Mouse (Mus musculus) thymus, postnatal 0 days (tissue): ENCODE measurements at regions not wholly inside any gene's neighbourhood (a gene's known extent, or its start where the extent isn't known, plus 50 kb on each side); places are given as distances from the start of the nearest gene placed in this dataset.

Experiments
- DNase-seq: peaks from one replicate; pipeline ENCODE4 v3.0.0-alpha.2; 2015; ENCODE audit warnings: low spot score

- no peak for DNase-seq
Measured at GRCm38 (mm10) chr17:47065307-47065901, 55.0 kb upstream of the Ubr2 start.

- DNase-seq: no peak
Measured at GRCm38 (mm10) chr17:47064592-47065306, 54.4 kb upstream of the Ubr2 start.

- no peak for DNase-seq
Measured at GRCm38 (mm10) chr17:47064006-47064405, 53.6 kb upstream of the Ubr2 start.

GRCm38 (mm10) chr17:47061031-47061620, 50.8 kb upstream of the Ubr2 start:
- no peak for DNase-seq
